Mouse (Mus musculus) neural tube, embryonic 11.5 days (tissue): ENCODE results near the gene March6. TPM values are rescaled to one million over a fixed set of nuclear protein-coding genes. Genes with fewer than 3 reads are reported as not detected.

Experiments used
- ATAC-seq: fragments of 200-750 bp; cut with Nextera tagmentation; 2 replicates; pipeline ENCODE4 v1.8.0; 2017; ENCODE audit warnings: moderate number of reproducible peaks, mild to moderate bottlenecking, moderate TSS enrichment, moderate library complexity; ENCODE audit not compliant: insufficient read depth, low FRiP score, low TSS enrichment
- DNase-seq: peaks from one replicate; pipeline ENCODE4 v3.0.0-alpha.2; 2015; ENCODE audit warnings: low spot score
- H3K27ac ChIP-seq: fragments of 300-500 bp; sonication (generic); 2 replicates; pipeline ENCODE4 v1.5.1; 2014; ENCODE audit warnings: low read depth, mild to moderate bottlenecking, low read length
- H3K27me3 ChIP-seq: fragments of 300-500 bp; sonication (generic); 2 replicates; pipeline ENCODE4 v1.6.1; 2014; ENCODE audit warnings: mild to moderate bottlenecking, low read length, mixed read lengths; ENCODE audit not compliant: control insufficient read depth, insufficient read depth
- H3K36me3 ChIP-seq: fragments of 300-500 bp; sonication (generic); 2 replicates; pipeline ENCODE4 v1.6.1; 2014; ENCODE audit warnings: mild to moderate bottlenecking, low read length, moderate library complexity, mixed read lengths; ENCODE audit not compliant: control insufficient read depth, insufficient read depth
- H3K4me1 ChIP-seq: fragments of 300-500 bp; sonication (generic); 2 replicates; pipeline ENCODE4 v1.6.1; 2014; ENCODE audit warnings: low read length, mixed read lengths; ENCODE audit not compliant: control insufficient read depth, insufficient read depth
- H3K4me2 ChIP-seq: fragments of 300-500 bp; sonication (generic); 2 replicates; pipeline ENCODE4 v1.6.1; 2014; ENCODE audit warnings: low read depth, mild to moderate bottlenecking, moderate library complexity
- H3K4me3 ChIP-seq: fragments of 300-500 bp; sonication (generic); 2 replicates; pipeline ENCODE4 v1.5.1; 2014; ENCODE audit warnings: low read depth, low read length
- H3K9ac ChIP-seq: fragments of 300-500 bp; sonication (generic); 2 replicates; pipeline ENCODE4 v1.6.1; 2014; ENCODE audit warnings: mild to moderate bottlenecking, low read length
- H3K9me3 ChIP-seq: fragments of 300-500 bp; sonication (generic); 2 replicates; pipeline ENCODE4 v1.6.1; 2016; ENCODE audit warnings: low read length; ENCODE audit not compliant: control insufficient read depth
- WGBS: fragments of 180-500 bp; shearing (Covaris S2); extraction: QIAGEN DNeasy Blood & Tissue Kit; methylation state at CpG from one replicate; pipeline ENCODE4 v1.1.7; 2014; 5-methylcytosine and 5-hydroxymethylcytosine counted together
- polyA plus RNA-seq: library from polyadenylated mRNA; unstranded; fragments of >200 nt; fragmentation: Nextera tagmentation; extraction: Ambion mirVana; gene quantifications from 2 replicates; pipeline ENCODE4 v1.2.1, GENCODE M21; 2014

March6 gene
- polyA plus RNA-seq, 1 experiment from 2014 or later = 53.8 TPM

DNA sequence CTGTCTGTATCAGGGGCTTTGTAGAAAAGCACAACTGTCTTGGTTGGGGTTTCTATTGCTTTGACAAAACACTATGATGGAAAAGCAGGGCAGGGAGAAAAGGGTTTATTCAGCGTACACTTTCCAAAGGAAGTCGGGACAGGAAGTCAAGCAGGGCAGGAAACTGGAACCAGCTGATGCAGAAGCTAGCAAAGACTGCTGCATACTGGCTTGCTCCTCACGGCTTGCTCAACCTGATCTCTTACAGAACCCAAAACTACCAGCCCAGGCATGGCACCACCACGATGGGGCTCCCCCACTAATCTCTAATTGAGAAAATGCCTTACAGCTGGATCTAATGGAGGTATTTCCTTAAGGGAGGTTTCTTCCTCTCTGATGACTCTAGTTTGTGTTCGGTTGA lies 16.6 kb upstream of the March6 start:
- Histone ChIP-seq H3K9me3 (no peaks in the 10 kb centered on the region), H3K4me1 (no peaks in the 10 kb centered on the region; the same call in 1 of the 2 replicates), H3K9ac (no peak overlapping the region), H3K36me3 (no peaks in the 10 kb centered on the region), H3K4me2 (no peak overlapping the region), H3K27me3 (no peaks in the 10 kb centered on the region), H3K4me3 (no peak overlapping the region), H3K27ac (no peak overlapping the region)
- DNase-seq (no peak), ATAC-seq (no peak)
- 74% methylated on average over 5 of the region's 5 CpGs for whole genome bisulfite sequencing

DNA sequence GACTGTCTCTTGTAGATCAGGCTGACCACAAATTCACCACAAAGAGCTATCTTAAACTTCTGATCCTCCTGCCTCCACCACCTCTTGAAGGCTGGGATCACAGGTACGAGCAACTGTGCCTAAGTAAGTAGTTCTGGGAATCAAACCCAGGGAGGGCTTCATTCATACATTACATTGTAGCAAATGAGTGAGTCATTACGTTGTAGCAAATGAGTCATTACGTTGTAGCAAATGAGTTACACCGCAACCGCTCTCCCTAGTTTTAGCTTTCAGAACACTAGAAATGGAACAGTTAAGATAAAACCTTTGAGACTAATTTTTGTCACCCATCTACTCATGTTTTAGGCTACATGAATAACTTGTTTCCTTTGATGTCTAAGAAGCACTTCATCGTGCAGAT lies 15.4 kb upstream of the March6 start:
- Histone ChIP-seq H3K9ac (no peak overlapping the region), H3K4me3 (no peak overlapping the region), H3K27me3 (no peaks in the 10 kb centered on the region), H3K9me3 (no peaks in the 10 kb centered on the region), H3K4me1 (peaks cover 7% of the 10 kb centered on the region; the same call in 1 of the 2 replicates), H3K27ac (no peak overlapping the region), H3K36me3 (no peaks in the 10 kb centered on the region), H3K4me2 (no peak overlapping the region)
- ATAC-seq (no peak), DNase-seq (no peak)
- 85% methylated on average over 6 of the region's 6 CpGs for WGBS

DNA sequence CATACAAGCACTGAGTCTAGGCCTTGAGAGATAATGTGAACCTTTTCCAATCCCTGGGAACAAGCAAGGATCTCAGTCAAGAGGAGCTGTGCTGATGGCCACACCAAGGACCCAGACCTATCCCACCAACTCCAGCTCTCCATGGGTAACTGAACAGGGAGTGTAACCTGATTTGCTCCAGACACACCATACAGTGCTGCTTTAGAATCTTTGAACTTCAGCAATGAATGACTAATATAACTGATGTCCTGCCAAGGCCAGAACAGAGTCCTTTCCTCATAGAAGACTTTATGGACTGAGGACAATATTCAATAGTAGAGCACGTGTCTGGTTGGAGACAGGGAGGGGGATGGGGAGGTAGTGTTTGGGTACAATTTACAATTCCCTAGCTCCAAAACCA lies 14.2 kb upstream of the March6 start:
- peaks cover 10% of the 10 kb centered on the region; the same call in 1 of the 2 replicates for H3K4me1 ChIP-seq
- no peak for DNase-seq

DNA sequence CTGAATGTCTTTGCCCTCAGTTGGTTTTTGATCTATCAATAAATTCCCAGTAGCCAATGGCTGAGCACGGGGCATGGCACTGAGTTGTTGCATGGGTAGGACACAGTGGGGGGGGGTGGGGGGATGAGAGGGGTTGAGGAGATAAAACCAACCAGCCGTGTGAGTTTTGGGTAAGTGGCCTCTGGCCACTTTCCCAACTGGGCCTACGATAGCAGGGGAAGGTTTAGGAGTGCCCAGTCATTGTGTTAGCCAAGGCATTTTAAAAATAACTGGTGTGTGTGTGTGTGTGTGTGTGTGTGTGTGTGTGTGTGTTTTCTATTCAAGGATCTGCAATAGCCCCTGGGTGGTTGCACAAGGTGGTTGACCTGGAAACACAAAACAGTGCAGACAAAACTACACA lies 12.4 kb upstream of the March6 start:
- Histone ChIP-seq H3K4me3 (no peak overlapping the region), H3K9me3 (no peaks in the 10 kb centered on the region), H3K9ac (no peak overlapping the region), H3K27me3 (no peaks in the 10 kb centered on the region), H3K4me2 (no peak overlapping the region), H3K36me3 (no peaks in the 10 kb centered on the region), H3K4me1 (peaks cover 10% of the 10 kb centered on the region; the same call in 1 of the 2 replicates), H3K27ac (no peak overlapping the region)
- WGBS = 9% methylated on average over 3 of the region's 3 CpGs
- no peak for DNase-seq
- ATAC-seq = no peak

More for the DNA sequence above, 14.2 kb upstream of the March6 start:
- Histone ChIP-seq H3K9ac (no peak overlapping the region), H3K27ac (no peak overlapping the region), H3K4me3 (no peak overlapping the region), H3K4me2 (no peak overlapping the region), H3K36me3 (no peaks in the 10 kb centered on the region), H3K9me3 (no peaks in the 10 kb centered on the region), H3K27me3 (no peaks in the 10 kb centered on the region)
- 70% methylated on average over 1 of the region's 1 CpGs for WGBS
- ATAC-seq = no peak

DNA sequence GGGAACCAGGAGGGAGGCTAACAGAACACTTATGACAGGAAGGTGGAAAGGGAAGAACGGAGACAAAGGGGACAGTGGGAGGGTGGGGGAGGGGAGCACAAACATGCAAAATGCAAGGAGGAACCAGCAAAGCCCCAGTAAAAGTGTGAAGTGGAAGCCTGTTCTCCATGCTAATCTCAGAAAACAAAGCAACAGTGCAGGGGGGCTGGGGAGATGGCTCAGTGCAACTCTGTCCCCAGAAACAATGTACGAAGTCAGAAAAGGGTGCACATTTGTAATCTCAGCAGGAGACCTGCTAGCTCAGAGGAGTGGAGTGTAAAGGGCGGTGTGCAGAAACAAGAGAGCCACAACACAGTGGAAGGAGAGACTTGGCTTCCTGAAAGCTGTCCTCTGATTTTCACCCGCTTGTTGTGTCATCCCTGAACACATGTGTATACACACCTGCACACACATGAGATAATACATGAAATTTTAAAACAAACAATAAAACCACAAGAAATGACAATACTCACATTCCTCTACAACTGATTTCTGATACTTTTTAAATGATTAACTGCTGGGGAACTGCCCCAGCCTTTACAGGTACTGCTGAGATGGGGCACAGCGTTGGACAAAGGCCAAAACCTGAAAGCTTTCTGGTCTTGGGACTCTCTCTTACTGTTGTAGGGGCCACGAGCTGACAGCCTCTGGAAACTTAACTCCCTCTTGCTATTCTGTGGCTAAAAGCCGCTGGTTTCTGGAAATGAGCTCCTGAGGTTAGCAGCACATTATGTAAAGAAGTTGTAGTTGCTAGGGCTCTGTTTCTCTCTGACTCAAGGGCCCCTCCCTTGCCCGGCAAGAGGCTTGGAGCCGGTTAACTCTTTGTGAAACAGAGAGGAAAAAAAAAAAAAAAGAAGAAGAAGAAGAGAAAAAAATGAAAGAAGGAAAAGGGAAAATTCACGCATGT lies 11.4 kb upstream of the March6 start:
- no peaks in the 10 kb centered on the region for H3K9me3 ChIP-seq
- H3K9ac ChIP-seq = peak overlapping the region; percentile 37
- no peaks in the 10 kb centered on the region for H3K36me3 ChIP-seq
- H3K4me2 ChIP-seq = no peak overlapping the region; the same call in 1 of the 2 replicates
- 8% methylated on average over 10 of the region's 10 CpGs for WGBS
- DNase-seq (peak; percentile 57), ATAC-seq (peak; percentile 63)
- no peak overlapping the region for H3K4me3 ChIP-seq
- peaks cover 10% of the 10 kb centered on the region; the same call in 1 of the 2 replicates for H3K4me1 ChIP-seq
- no peak overlapping the region for H3K27ac ChIP-seq
- no peaks in the 10 kb centered on the region for H3K27me3 ChIP-seq

DNA sequence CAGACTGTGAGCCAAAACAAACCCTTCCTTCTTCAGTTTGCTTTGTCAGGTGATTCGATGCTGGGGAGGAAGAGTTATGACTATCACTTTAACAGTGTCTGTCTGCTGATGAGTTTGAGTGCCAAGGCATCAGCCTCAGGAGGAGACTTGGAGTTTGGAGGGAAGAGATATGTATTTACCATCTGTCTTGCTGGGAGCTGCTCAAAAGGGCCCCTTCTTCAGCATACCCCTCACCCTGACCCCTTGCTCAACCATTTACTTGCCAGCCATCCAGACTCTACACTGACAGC lies 9.6 kb upstream of the March6 start:
- 44% methylated on average over 1 of the region's 1 CpGs for WGBS
- no peaks in the 10 kb centered on the region for H3K9me3 ChIP-seq
- DNase-seq = no peak
- no peak for ATAC-seq
- H3K4me2 ChIP-seq = no peak overlapping the region
- H3K4me3 ChIP-seq = no peak overlapping the region
- peaks cover 18% of the 10 kb centered on the region for H3K4me1 ChIP-seq
- no peaks in the 10 kb centered on the region for H3K36me3 ChIP-seq
- no peak overlapping the region for H3K27ac ChIP-seq
- no peaks in the 10 kb centered on the region for H3K27me3 ChIP-seq
- no peak overlapping the region for H3K9ac ChIP-seq

DNA sequence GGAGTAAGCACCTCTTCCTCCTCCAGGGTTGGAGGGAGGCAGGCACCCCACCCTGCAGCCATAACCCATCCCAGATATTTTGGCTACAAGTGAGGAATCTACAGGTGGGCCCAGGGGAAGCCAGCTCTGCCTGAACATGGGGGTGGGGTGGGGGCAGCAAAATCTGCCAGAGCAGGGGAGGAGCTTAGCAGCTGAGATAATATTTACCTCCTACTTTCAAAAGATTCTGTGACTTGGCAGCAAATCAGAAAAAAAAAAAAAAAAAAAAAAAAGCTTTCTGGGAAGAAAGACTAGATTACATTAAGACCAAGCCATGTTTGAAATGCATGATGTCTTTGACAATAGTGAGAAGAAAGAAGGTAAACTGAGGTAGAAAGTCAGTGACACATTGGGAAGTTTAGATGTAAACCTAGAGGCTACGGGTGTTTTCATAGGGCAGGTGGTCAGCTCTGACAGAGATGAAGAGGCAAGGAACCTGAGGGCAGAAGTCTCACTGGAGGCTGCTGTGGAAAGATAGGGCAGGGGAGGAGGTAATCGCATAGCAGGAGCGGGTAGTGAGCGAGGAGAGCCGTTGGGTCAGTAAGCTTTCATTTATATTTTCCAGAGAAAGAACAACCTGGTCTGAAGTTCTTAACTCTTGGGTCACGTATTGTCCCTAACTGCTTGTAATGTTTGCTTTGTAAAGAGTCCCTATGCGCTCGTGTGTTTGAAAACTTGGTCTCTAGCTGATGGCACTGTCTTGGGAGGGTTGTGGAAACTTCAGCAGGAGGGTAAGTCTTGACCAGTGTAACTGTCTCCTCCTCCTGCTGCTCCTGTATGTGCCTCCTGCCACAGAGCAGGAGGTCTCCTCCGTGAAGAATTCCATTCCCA lies 9.0 kb upstream of the March6 start:
- Histone ChIP-seq H3K36me3 (no peaks in the 10 kb centered on the region), H3K4me1 (peaks cover 21% of the 10 kb centered on the region), H3K9ac (no peak overlapping the region), H3K4me3 (no peak overlapping the region), H3K9me3 (no peaks in the 10 kb centered on the region), H3K27ac (no peak overlapping the region), H3K4me2 (no peak overlapping the region), H3K27me3 (no peaks in the 10 kb centered on the region)
- ATAC-seq (no peak), DNase-seq (no peak)
- WGBS = 60% methylated on average over 9 of the region's 9 CpGs

DNA sequence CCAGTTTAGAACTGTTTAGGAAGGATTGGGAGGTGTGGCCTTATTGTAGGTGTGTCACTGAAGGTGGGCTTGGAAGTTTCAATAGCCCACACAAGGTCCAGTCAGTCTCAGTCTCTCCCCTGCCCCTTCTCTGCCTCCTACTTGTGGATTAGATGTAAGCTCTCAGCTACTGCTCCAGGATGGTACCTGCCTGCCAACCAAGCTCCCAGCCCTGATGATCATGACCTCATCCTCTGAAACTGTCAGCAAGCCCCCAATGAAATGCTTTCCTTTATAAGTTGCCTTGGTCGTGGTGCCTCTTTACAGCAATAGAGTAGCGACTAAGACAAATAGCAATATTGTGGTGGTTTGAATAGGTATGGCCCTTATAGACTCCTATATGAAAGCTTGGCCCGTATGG lies 7.5 kb upstream of the March6 start:
- Histone ChIP-seq H3K27ac (no peak overlapping the region), H3K9ac (no peak overlapping the region), H3K4me2 (no peak overlapping the region), H3K9me3 (no peaks in the 10 kb centered on the region), H3K27me3 (no peaks in the 10 kb centered on the region), H3K4me1 (peaks cover 21% of the 10 kb centered on the region), H3K4me3 (no peak overlapping the region), H3K36me3 (no peaks in the 10 kb centered on the region)
- DNase-seq (no peak), ATAC-seq (no peak)
- WGBS = 83% methylated on average over 3 of the region's 3 CpGs
